Mouse (Mus musculus): ENCODE data around the gene Pank2. TPM values are rescaled to one million over a fixed set of nuclear protein-coding genes. Genes with fewer than 3 reads are reported as not detected.
A peak's percentile ranks its signal among the peaks of the same experiment; 100 is the strongest.
"Not testable (repeated sequence)": the region's sequence is repeated elsewhere in the genome, so short reads cannot be mapped to it uniquely, and the experiment has no call there.

Pank2 gene
- polyA plus RNA-seq, 1 experiment from 2014 or later, result 42.6 TPM

DNA sequence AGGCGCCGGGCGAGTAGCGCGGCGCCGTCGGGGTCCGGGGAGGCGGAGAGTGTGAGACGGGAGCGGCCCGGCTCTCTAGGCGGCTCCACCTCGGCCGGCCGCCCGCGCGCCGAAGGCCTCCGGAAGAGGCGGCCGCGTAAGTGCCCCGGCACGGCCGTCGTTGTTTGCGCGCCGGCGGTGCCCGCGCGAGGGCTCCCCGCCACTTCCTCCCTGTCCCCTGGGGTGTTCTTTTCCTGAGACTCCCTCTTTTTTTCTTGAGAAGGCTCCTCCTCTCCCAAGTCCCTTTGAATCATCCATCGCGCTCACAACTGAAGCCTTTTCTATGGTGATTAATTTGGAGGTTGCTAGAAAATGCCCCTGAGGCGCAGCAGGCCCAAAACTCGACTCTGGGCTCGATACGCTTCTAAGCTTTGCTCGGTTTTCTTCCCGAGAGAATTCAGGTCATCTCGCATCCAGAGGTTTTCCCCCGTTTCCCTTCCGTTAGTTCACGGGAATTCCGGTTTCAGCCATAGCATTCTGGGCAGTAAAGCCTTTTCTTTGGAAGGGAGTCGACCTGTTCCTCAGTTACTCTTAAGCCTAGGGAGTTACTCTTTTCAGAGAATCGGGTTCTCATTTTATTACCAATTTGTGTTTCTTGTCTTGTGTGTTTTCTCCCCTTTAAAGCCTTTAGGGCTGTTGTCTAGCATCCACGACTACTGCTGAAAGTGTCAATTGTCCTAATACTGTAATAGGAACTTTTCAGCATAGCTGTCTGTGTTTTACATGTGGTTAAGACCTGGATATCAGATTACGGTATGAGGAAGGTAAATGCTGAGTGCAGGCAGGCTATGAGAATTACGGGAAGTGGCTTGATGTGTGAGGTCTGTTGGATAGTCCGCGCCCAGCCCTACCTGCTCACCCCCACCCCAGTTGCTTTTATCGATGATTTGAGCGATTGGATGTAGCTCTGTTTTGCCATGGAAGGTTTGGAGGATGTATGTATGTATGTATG, 680 bp downstream of the Pank2 start:
- no peaks in the 10 kb centered on the region for H3K36me3 ChIP-seq (ENCODE audit: poor library complexity, severe bottlenecking)
- peak overlapping the region; percentile 83 for H3K4me3 ChIP-seq
- peak overlapping the region; percentile 83 for H3K4me2 ChIP-seq
- H3K9me3 ChIP-seq (replicated peaks), result no peaks in the 10 kb centered on the region
- no peaks in the 10 kb centered on the region for H3K27me3 ChIP-seq
- H3K27ac ChIP-seq, result peak overlapping the region; percentile 99
- WGBS, result under 1% methylated on average over 26 of the region's 59 CpGs
- H3K4me1 ChIP-seq, result peaks cover 33% of the 10 kb centered on the region
- ATAC-seq, result peak; percentile 75
- peak overlapping the region; percentile 96 for H3K9ac ChIP-seq

DNA sequence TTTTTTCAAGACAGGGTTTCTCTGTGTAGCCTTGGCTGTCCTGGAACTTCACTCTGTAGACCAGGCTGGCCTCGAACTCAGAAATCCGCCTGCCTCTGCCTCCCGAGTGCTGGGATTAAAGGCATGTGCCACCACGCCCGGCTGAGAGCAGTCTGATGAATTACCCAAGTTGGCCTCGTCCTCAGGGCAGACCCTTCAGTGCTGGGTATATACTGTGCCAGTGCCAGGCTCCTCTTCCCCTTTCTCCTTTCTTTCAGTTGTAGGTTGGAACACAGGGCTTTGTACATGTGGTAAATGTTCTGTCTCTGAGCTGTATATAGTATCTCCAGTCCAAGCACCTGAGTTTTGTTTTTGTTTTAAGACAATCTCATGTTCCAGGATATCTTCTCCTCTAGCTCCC, 1.7 kb downstream of the Pank2 start:
- peak overlapping the region; percentile 96 for H3K9ac ChIP-seq

DNA sequence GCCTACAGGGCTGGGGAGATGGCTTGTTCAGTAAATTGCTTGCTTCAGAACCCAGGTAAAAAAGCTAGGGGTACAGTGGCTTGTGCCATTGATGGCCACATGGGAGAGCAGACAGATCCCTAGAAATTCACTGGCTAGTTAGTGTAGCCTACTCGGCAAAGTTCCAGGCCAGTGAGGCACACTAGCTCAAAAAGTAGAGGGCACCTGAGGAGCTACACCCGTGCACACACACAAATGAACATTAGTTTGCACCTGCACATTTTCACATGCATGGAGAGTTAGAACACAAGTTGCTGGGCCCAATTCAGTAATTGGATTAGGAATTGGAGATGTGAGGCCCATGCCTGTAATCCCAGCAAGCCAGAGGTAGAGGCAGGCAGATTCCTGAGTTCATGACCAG, 2.8 kb downstream of the Pank2 start:
- no peak for ATAC-seq
- Histone ChIP-seq H3K27ac (no peak overlapping the region), H3K9ac (no peak overlapping the region), H3K4me1 (peaks cover 33% of the 10 kb centered on the region), H3K36me3 (ENCODE audit: poor library complexity, severe bottlenecking) (no peaks in the 10 kb centered on the region), H3K4me2 (peak overlapping the region; percentile 83; the same call in 1 of the 2 replicates), H3K4me3 (no peak overlapping the region), H3K27me3 (no peaks in the 10 kb centered on the region), H3K9me3 (replicated peaks) (no peaks in the 10 kb centered on the region)
- 82% methylated on average over 2 of the region's 2 CpGs for WGBS

More for the DNA sequence above, 1.7 kb downstream of the Pank2 start:
- peak overlapping the region; percentile 83 for H3K4me2 ChIP-seq
- ATAC-seq, result no peak
- H3K27me3 ChIP-seq, result no peaks in the 10 kb centered on the region
- peak overlapping the region; percentile 83 for H3K4me3 ChIP-seq
- no peaks in the 10 kb centered on the region for H3K9me3 ChIP-seq (replicated peaks)
- H3K4me1 ChIP-seq, result peaks cover 33% of the 10 kb centered on the region
- no peaks in the 10 kb centered on the region for H3K36me3 ChIP-seq (ENCODE audit: poor library complexity, severe bottlenecking)
- 70% methylated on average over 6 of the region's 6 CpGs for WGBS
- no peak overlapping the region for H3K27ac ChIP-seq

DNA sequence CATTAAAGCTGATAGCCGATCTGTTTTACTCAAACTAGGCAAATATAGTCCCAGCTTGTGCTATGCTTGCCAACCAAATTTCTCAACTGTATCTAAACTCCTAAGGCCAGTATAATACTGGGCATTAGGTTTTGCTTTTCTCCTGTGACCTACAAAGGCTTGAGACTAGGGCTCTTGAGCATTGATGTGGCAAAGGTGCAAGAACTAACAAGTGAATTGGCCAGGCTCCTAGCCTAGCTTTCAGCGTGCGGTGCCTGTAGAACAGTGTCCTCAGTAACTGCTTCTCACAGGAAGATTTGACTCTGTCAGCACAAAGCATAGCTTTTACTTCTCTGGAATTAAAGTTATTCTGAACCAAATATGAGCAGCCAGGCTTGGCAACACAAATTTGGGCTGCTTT, 13.2 kb downstream of the Pank2 start:
- Histone ChIP-seq H3K4me2 (no peak overlapping the region), H3K27me3 (no peaks in the 10 kb centered on the region), H3K27ac (no peak overlapping the region), H3K4me3 (no peak overlapping the region), H3K9ac (no peak overlapping the region), H3K9me3 (replicated peaks) (no peaks in the 10 kb centered on the region), H3K36me3 (ENCODE audit: poor library complexity, severe bottlenecking) (peaks cover 68% of the 10 kb centered on the region), H3K4me1 (no peaks in the 10 kb centered on the region)
- 99% methylated on average over 3 of the region's 3 CpGs for WGBS
- no peak for ATAC-seq

DNA sequence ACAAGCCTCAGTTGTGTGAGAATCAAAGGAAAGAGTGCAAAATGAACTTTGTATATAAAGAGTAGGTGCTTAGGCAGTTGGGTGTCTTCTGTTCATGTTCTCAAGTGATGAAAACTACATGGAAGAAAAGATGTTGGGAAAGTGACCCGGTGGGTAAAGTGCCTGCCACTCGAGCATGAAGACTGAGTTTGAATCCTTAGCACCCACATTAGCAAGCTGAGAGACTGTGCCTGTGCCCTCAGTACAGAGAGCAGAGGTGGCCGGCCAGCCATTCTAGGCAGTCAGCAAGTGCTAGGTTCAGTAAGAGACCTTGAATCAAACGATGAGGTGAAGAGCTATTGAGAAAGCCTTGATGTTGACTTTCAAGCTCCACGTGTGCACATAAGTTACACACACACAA, 14.4 kb downstream of the Pank2 start:
- no peak for ATAC-seq
- H3K36me3 ChIP-seq (ENCODE audit: poor library complexity, severe bottlenecking), result peaks cover 77% of the 10 kb centered on the region
- H3K9ac ChIP-seq, result no peak overlapping the region
- no peak overlapping the region for H3K4me3 ChIP-seq
- H3K4me2 ChIP-seq, result no peak overlapping the region
- no peaks in the 10 kb centered on the region for H3K27me3 ChIP-seq
- H3K4me1 ChIP-seq, result no peaks in the 10 kb centered on the region
- 89% methylated on average over 5 of the region's 5 CpGs for WGBS
- H3K27ac ChIP-seq, result no peak overlapping the region
- no peaks in the 10 kb centered on the region for H3K9me3 ChIP-seq (replicated peaks)

DNA sequence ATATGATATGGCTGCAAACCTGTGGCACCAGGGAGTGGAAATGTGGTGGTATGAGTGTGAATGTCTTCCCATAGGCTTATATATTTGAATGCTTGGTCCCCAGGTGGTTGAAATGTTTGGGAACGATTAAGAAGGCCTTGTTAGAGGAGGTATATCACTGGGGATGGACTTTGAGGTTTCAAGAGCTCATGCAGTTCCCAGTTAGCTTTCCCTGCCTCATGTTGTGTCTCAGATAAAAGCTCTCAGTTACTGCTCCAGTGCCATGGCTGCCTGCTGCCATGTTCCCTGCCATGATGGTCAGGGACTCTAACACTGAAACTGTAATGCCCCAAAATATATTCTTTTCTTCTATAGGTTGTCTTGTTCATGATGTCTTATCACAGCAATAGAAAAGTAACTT, 19.3 kb downstream of the Pank2 start:
- no peak overlapping the region for H3K27ac ChIP-seq
- no peak overlapping the region for H3K4me3 ChIP-seq
- no peaks in the 10 kb centered on the region for H3K4me1 ChIP-seq
- no peak overlapping the region for H3K4me2 ChIP-seq
- ATAC-seq, result no peak
- no peak overlapping the region for H3K9ac ChIP-seq
- H3K27me3 ChIP-seq, result no peaks in the 10 kb centered on the region
- 97% methylated on average over 1 of the region's 1 CpGs for WGBS
- no peaks in the 10 kb centered on the region for H3K9me3 ChIP-seq (replicated peaks)
- H3K36me3 ChIP-seq (ENCODE audit: poor library complexity, severe bottlenecking), result peaks cover 80% of the 10 kb centered on the region

DNA sequence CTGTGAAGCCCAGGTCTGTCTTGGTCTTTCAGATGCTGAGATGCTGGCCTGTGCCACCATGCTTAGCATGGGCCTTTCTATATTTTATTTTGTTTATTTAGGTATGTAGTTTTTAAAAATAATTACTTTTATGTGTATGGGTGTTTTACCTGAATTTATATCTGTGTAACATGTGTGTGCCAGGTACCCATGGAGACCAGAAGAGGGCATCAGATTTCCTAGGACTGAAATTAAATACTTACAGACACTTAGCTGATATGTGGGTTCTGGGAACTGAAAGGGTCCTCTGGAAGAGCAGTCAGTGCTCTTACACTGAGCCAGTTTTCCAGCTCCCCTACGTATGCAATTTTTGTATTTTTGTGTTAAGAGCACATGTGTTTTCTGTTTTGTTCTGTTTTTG, 24.0 kb downstream of the Pank2 start:
- Histone ChIP-seq H3K9me3 (replicated peaks) (no peaks in the 10 kb centered on the region), H3K4me2 (no peak overlapping the region), H3K4me1 (no peaks in the 10 kb centered on the region), H3K27me3 (no peaks in the 10 kb centered on the region), H3K36me3 (ENCODE audit: poor library complexity, severe bottlenecking) (peaks cover 74% of the 10 kb centered on the region), H3K4me3 (no peak overlapping the region), H3K9ac (no peak overlapping the region), H3K27ac (no peak overlapping the region)
- no peak for ATAC-seq
- 97% methylated on average over 1 of the region's 1 CpGs for WGBS

DNA sequence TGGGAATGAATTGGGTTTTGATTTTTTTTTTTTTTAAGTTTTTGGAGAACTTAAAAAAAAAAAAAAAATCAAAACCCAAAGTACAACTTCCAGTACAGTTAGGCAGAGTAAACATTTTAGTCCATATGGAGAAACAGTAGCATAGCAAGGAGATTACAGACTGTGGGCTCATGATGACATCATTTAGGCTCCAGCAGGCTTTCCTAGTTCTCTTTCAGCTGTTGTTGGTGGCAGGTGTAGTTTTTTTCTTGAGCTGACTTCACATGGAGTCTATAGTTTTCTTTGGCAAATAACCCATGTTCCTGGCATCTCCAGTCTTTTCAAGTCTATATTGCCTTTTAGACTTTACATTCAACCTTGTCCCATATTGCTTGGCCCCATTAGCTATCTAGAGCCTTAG, 28.4 kb downstream of the Pank2 start:
- no peak for ATAC-seq
- peaks cover 86% of the 10 kb centered on the region for H3K36me3 ChIP-seq (ENCODE audit: poor library complexity, severe bottlenecking)

DNA sequence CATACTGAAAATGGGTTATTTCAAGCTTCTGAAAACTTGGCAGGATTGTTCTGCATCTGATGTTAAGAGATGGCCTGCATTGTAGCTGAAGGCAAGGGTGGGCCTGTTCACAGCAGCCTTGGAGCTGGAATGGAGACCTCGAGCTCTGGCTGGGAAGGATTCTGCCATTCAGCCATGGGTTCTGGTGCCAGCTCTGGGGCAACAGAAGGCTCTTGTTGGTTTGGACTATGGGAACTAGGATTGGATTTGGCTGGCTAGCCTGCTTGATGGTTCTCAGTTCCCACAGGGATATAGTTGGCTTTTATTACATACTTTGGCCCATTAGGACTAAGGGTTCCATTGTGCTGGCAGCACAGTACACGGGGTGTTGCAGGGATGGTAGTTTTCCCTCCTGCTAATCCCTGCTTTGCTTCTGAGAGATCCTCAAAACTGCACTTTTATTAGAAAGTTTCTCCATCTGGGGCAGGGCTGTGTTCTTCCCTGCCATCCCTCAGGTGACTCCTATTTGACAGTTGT, 34.5 kb downstream of the Pank2 start:
- Histone ChIP-seq H3K27ac (no peak overlapping the region), H3K36me3 (ENCODE audit: poor library complexity, severe bottlenecking) (peaks cover 83% of the 10 kb centered on the region), H3K4me3 (no peak overlapping the region), H3K9ac (no peak overlapping the region), H3K27me3 (no peaks in the 10 kb centered on the region), H3K9me3 (replicated peaks) (no peaks in the 10 kb centered on the region), H3K4me1 (no peaks in the 10 kb centered on the region), H3K4me2 (no peak overlapping the region)
- ATAC-seq, result no peak
- 95% methylated on average over 2 of the region's 2 CpGs for WGBS

More for the DNA sequence above, 28.4 kb downstream of the Pank2 start:
- Histone ChIP-seq H3K27ac (no peak overlapping the region), H3K4me3 (no peak overlapping the region), H3K4me1 (no peaks in the 10 kb centered on the region), H3K9ac (no peak overlapping the region), H3K4me2 (no peak overlapping the region), H3K27me3 (no peaks in the 10 kb centered on the region), H3K9me3 (replicated peaks) (no peaks in the 10 kb centered on the region)

DNA sequence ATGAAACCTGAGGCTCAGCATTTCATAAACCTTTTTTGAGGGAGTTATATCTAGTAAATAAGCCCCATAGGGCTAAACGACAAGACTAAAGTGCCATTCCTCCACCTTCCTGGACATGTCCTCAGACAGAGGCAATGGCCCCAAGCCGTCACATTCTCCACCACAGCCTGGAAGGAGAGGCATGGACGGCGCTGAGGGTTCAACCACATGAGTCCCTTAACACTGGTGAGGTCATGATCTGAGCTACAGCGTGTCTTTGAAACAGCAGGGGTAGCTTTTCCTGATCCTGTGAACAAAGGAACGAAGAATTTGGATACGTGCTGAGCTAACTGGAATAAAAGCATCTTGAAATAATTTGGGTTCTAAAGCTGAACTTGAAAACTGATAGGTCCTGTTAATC, 36.4 kb downstream of the Pank2 start:
- not testable (repeated sequence) for H3K4me2 ChIP-seq; H3K4me1 ChIP-seq; H3K9me3 ChIP-seq (replicated peaks); H3K27ac ChIP-seq; H3K4me3 ChIP-seq; ATAC-seq; H3K27me3 ChIP-seq; H3K9ac ChIP-seq
- 48% methylated on average over 7 of the region's 7 CpGs for WGBS
- peaks cover 83% of the 10 kb centered on the region for H3K36me3 ChIP-seq (ENCODE audit: poor library complexity, severe bottlenecking)

DNA sequence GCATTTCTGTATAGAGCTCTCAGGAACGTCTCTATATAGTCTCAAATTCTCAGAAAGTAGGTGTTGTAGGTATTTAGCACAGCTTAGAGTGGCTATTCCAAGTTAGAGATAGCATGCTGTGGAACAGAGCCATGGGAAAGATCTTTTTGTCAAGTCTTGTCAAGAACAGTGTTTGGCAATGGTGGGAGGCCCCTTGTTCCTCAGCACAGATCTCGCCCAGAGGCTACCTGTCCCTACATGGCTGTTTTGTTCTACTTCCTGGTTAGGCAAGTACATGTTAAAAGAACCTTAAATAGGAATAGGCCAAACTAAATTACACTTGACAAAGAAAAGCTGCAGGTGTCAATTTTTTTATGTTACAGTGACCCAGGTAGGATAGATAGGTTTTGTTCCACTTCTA, 38.2 kb downstream of the Pank2 start:
- no peak overlapping the region for H3K27ac ChIP-seq
- no peaks in the 10 kb centered on the region for H3K9me3 ChIP-seq (replicated peaks)
- H3K36me3 ChIP-seq (ENCODE audit: poor library complexity, severe bottlenecking), result peaks cover 75% of the 10 kb centered on the region
- no peaks in the 10 kb centered on the region for H3K4me1 ChIP-seq
- H3K9ac ChIP-seq, result no peak overlapping the region
- no peak for ATAC-seq
- H3K4me2 ChIP-seq, result no peak overlapping the region
- no peak overlapping the region for H3K4me3 ChIP-seq
- H3K27me3 ChIP-seq, result no peaks in the 10 kb centered on the region
- WGBS, result 89% methylated on average over 2 of the region's 2 CpGs

DNA sequence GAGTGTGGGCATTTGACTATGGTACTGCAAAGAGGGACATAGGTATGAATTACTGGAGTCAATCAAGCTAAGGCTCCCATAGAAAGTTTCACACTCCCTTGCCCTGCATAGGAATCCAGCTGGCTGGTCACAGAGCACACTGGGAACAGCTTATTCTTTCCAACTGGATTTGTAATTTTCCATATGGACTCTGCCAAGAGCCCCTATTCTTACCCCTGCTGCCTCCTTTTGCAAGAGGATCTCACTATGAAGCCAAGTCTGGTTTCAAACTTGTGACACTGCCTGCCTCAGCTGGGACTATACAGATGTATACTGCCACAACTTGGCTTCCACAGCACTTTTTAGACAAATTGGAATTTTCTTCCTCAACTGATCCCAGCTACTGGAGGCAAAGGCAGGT, 39.3 kb downstream of the Pank2 start:
- H3K36me3 ChIP-seq (ENCODE audit: poor library complexity, severe bottlenecking), result peaks cover 63% of the 10 kb centered on the region
- H3K9me3 ChIP-seq (replicated peaks), result no peaks in the 10 kb centered on the region
- H3K27ac ChIP-seq, result no peak overlapping the region
- no peaks in the 10 kb centered on the region for H3K4me1 ChIP-seq
- no peaks in the 10 kb centered on the region for H3K27me3 ChIP-seq
- H3K4me2 ChIP-seq, result no peak overlapping the region
- no peak for ATAC-seq
- no peak overlapping the region for H3K9ac ChIP-seq
- H3K4me3 ChIP-seq, result no peak overlapping the region
